23 mouse cellular contexts compared by ENCODE assay signal in the genomic region with DNA sequence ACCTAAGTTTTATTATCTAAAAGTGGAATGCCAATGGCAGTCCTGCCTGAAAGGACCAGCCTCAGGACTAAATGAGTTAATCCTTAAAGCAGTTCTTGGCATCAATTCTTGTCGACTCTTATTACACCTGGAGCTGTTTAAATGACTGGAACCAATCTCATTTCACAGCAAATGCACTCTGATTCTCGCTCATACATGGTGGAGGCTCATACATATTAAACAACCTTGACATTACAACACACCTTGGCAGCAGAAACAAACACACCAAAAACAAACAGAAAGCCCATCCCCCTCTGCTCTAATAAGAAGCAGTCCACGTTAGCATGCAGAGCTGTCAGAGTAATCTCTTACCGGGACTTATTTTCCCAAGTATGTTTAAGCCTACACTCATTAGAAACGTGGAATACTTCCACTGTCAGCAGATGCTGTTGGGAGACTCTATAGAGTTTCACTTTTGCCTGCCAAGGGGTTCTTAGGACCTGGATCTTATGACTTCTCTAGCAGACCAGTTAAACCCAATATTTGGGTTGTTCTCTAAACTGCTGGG. TPM values are rescaled to one million over a fixed set of nuclear protein-coding genes. Genes with fewer than 3 reads are reported as not detected.
DNase-seq lines count a peak whose midpoint lies in the region; ATAC-seq and TF ChIP-seq lines count a peak whose summit lies in the region.
"Had no signal": no experiment of that assay in that cellular context is flagged by ENCODE, and none has a peak within 500 bp of the region (broad histone marks: within the 10 kb centered on the region; RNA-seq: fewer than 3 reads in every experiment).

No protein-coding gene starts in this region.

- no peak overlapping the region for H3K27ac ChIP-seq in kidney, adult 2 months (ENCODE audit: insufficient read depth, low read depth, low read length)
- peak overlapping the region; percentile 40 for H3K27ac ChIP-seq in embryonic facial prominence, embryonic 14.5 days (replicated peaks; ENCODE audit: low read depth, low read length)
- H3K27ac ChIP-seq in left cerebral cortex, adult 2 months: no peak overlapping the region
- H3K27ac ChIP-seq: forebrain, embryonic 10.5 days; kidney, embryonic 15.5 days; liver, embryonic 14.5 days; neural tube, embryonic 15.5 days had no signal

- no peaks in the 10 kb centered on the region for H3K36me3 ChIP-seq in kidney, adult 2 months (ENCODE audit: control insufficient read depth, insufficient read depth, low read length)
- H3K36me3 ChIP-seq in embryonic facial prominence, embryonic 14.5 days (ENCODE audit: control insufficient read depth, insufficient read depth, low read length): no peaks in the 10 kb centered on the region
- H3K36me3 ChIP-seq: forebrain, embryonic 10.5 days; kidney, embryonic 15.5 days; limb, embryonic 13.5 days; neural tube, embryonic 15.5 days had no signal

- 46% methylated on average over 5 of the region's 5 CpGs for WGBS in kidney, adult 2 months
- WGBS in embryonic facial prominence, embryonic 14.5 days: 28% methylated on average over 5 of the region's 5 CpGs

- ATAC-seq in embryonic facial prominence, embryonic 14.5 days (ENCODE audit: low read depth): peak; percentile 77
- ATAC-seq: CD4-positive, CD25-positive, alpha-beta regulatory T cell, adult 4 months; forebrain, postnatal 0 days had no signal

- H3K4me2 ChIP-seq in embryonic facial prominence, embryonic 14.5 days (ENCODE audit: low read depth, low read length): 0 out of 2 replicates have a peak overlapping the region, but pooled peaks have one; percentile 19
- H3K4me2 ChIP-seq: kidney, embryonic 15.5 days; limb, embryonic 13.5 days; lung, embryonic 14.5 days; neural tube, embryonic 15.5 days had no signal

- no peak overlapping the region for H3K4me3 ChIP-seq in kidney, adult 2 months (ENCODE audit: insufficient read depth, low read depth, low read length)
- no peak overlapping the region for H3K4me3 ChIP-seq in embryonic facial prominence, embryonic 14.5 days (ENCODE audit: low read depth, low read length)
- H3K4me3 ChIP-seq in left cerebral cortex, adult 2 months: no peak overlapping the region
- H3K4me3 ChIP-seq: forebrain, embryonic 10.5 days; kidney, embryonic 15.5 days; limb, embryonic 13.5 days; neural tube, embryonic 15.5 days had no signal

- TF ChIP-seq CTCF in kidney, adult 2 months (conservative IDR thresholded peaks at IDR 0.05; ENCODE audit: insufficient read depth, insufficient read length, low read depth, low read length): no peak
- TF ChIP-seq CTCF in left cerebral cortex, adult 2 months (IDR thresholded peaks at IDR 0.05): no peak

- no peak for TF ChIP-seq POLR2A in kidney, adult 2 months (IDR thresholded peaks at IDR 0.05; ENCODE audit: low read depth, low read length)

- peak; percentile 55 for DNase-seq in heart, adult 11 months
- DNase-seq in heart, postnatal 4 days: no peak
- peak; percentile 70 for DNase-seq in kidney, adult 2 months
- DNase-seq in kidney, postnatal 4 days: no peak
- peak; percentile 61 for DNase-seq in NIH3T3 (ENCODE audit: low read depth)
- peak; percentile 87 for DNase-seq in embryonic facial prominence, embryonic 14.5 days (ENCODE audit: low spot score)
- DNase-seq in left cerebral cortex, adult 2 months (ENCODE audit: extremely low spot score in 1 of 2, low spot score in 2 of 2): no peak
- DNase-seq in yolk sac, embryonic 10.5 days (ENCODE audit: low spot score): no peak
- DNase-seq: cerebellum, adult 2 months; cerebellum, postnatal 25 days; forebrain, postnatal 0 days; gastrocnemius, postnatal 36 days; lung, embryonic 14.5 days; right cerebral cortex, adult 18-20 months; right cerebral cortex, postnatal 4 days; thymus, adult 18-20 months; thymus, postnatal 4 days had no signal

- H3K4me1 ChIP-seq in kidney, adult 2 months (ENCODE audit: control insufficient read depth, insufficient read depth, low read length): no peaks in the 10 kb centered on the region
- H3K4me1 ChIP-seq in embryonic facial prominence, embryonic 14.5 days (ENCODE audit: control insufficient read depth, insufficient read depth, low read length): peaks cover 32% of the 10 kb centered on the region

- H3K9me3 ChIP-seq in embryonic facial prominence, embryonic 14.5 days (ENCODE audit: control insufficient read depth, low read length): no peaks in the 10 kb centered on the region
- H3K9me3 ChIP-seq: forebrain, embryonic 10.5 days; kidney, embryonic 15.5 days; limb, embryonic 13.5 days; neural tube, embryonic 15.5 days had no signal

- no peak overlapping the region for H3K9ac ChIP-seq in embryonic facial prominence, embryonic 14.5 days (ENCODE audit: low read depth, low read length)
- H3K9ac ChIP-seq: forebrain, postnatal 0 days; kidney, embryonic 15.5 days; limb, embryonic 13.5 days; liver, embryonic 14.5 days; lung, embryonic 14.5 days; neural tube, embryonic 15.5 days had no signal

- intact Hi-C loops in left cerebral cortex, adult 2 months (cut with DNase I): loop anchor here (5.0 kb wide), 1 partner anchor 49 kb away; no protein-coding TSS in a partner anchor

- H3K27me3 ChIP-seq in kidney, adult 2 months (replicated peaks; ENCODE audit: control insufficient read depth, insufficient read depth, low read length): no peaks in the 10 kb centered on the region
- H3K27me3 ChIP-seq in embryonic facial prominence, embryonic 14.5 days (replicated peaks; ENCODE audit: control insufficient read depth, insufficient read depth, low read length): no peaks in the 10 kb centered on the region
- H3K27me3 ChIP-seq: kidney, embryonic 15.5 days; limb, embryonic 13.5 days; neural tube, embryonic 15.5 days had no signal

RNA-seq across cellular contexts. Expression of gene Ddr2, which starts 58.9 kb away (rescaled TPM):
- 10 to 100 TPM; 23.8 to 24.3 TPM for total RNA-seq in heart, postnatal 4 days (2021)
- polyA plus RNA-seq in kidney, adult 2 months (2012; rRNA removed): 9.5 and 9.7 TPM in 2 replicates
- polyA plus RNA-seq in embryonic facial prominence, embryonic 14.5 days (2014; fragmentation: Nextera tagmentation; extraction: Ambion mirVana): 85.2 and 94.0 TPM in 2 replicates
- 1 to 10 TPM; 5.7 to 7.2 TPM for total RNA-seq in left cerebral cortex, adult 2 months (2021)
- polyA plus RNA-seq: CD4-positive, CD25-positive, alpha-beta regulatory T cell, adult 4 months had no signal

Comparison
In these comparisons a context has a peak if more than half of its experiments do, and no peak if none do; other contexts are left out.
1. DNase-seq: peak in heart, adult 11 months (single experiment), kidney, adult 2 months (single experiment), NIH3T3 (single experiment) and embryonic facial prominence, embryonic 14.5 days (single experiment); none in heart, postnatal 4 days (single experiment), kidney, postnatal 4 days (0 of 2), left cerebral cortex, adult 2 months (0 of 2) and yolk sac, embryonic 10.5 days (single experiment).